Mouse (Mus musculus) lung, embryonic 16.5 days (tissue): ENCODE measurements at regions not wholly inside any gene's neighbourhood (a gene's known extent, or its start where the extent isn't known, plus 50 kb on each side); places are given as distances from the start of the nearest gene placed in this dataset.

Experiments used
- ATAC-seq: fragments of 200-750 bp; cut with Nextera tagmentation; 2 replicates; pipeline ENCODE4 v1.8.0; 2017; ENCODE audit warnings: low read depth, mild to moderate bottlenecking, moderate library complexity
- H3K27ac ChIP-seq: fragments of 300-500 bp; sonication (generic); 2 replicates; pipeline ENCODE4 v1.5.1; 2014; ENCODE audit warnings: mild to moderate bottlenecking, control low read depth, low read length
- H3K27me3 ChIP-seq: fragments of 300-500 bp; sonication (generic); 2 replicates; pipeline ENCODE4 v1.6.1; 2014; ENCODE audit warnings: low read depth, low read length, mixed read lengths; ENCODE audit not compliant: control insufficient read depth, insufficient read depth
- H3K36me3 ChIP-seq: fragments of 300-500 bp; sonication (generic); 2 replicates; pipeline ENCODE4 v1.6.1; 2014; ENCODE audit warnings: low read length; ENCODE audit not compliant: control insufficient read depth, insufficient read depth
- H3K4me1 ChIP-seq: fragments of 300-500 bp; sonication (generic); replicated peaks from 2 replicates; pipeline ENCODE4 v1.6.1; 2014; ENCODE audit warnings: low read length, mixed read lengths; ENCODE audit not compliant: control insufficient read depth, insufficient read depth
- H3K4me2 ChIP-seq: fragments of 300-500 bp; sonication (generic); 2 replicates; pipeline ENCODE4 v1.6.1; 2014; ENCODE audit warnings: low read depth, low read length, control low read depth
- H3K4me3 ChIP-seq: fragments of 300-500 bp; sonication (generic); 2 replicates; pipeline ENCODE4 v1.5.1; 2014; ENCODE audit warnings: mild to moderate bottlenecking, low read length, control low read depth
- H3K9ac ChIP-seq: fragments of 300-500 bp; sonication (generic); 2 replicates; pipeline ENCODE4 v1.6.1; 2014; ENCODE audit warnings: low read length, control low read depth
- H3K9me3 ChIP-seq: fragments of 300-500 bp; sonication (generic); 2 replicates; pipeline ENCODE4 v1.6.1; 2016; ENCODE audit warnings: low read length; ENCODE audit not compliant: control insufficient read depth
- WGBS: fragments of 180-500 bp; shearing (Covaris S2); extraction: QIAGEN DNeasy Blood & Tissue Kit; methylation state at CpG from one replicate; pipeline ENCODE4 v1.1.7; 2014; 5-methylcytosine and 5-hydroxymethylcytosine counted together

GRCm38 (mm10) chr8:28341236-28341635, 893.8 kb downstream of the Poteg start:
- H3K9me3 ChIP-seq = no peaks in the 10 kb centered on the region
- H3K27ac ChIP-seq = no peak overlapping the region
- 81% methylated on average over 11 of the region's 11 CpGs for WGBS
- no peaks in the 10 kb centered on the region for H3K4me1 ChIP-seq
- H3K4me3 ChIP-seq = no peak overlapping the region
- ATAC-seq = no peak
- H3K27me3 ChIP-seq = no peaks in the 10 kb centered on the region
- H3K36me3 ChIP-seq = no peaks in the 10 kb centered on the region
- H3K9ac ChIP-seq = no peak overlapping the region
- no peak overlapping the region for H3K4me2 ChIP-seq

- no peak overlapping the region for H3K27ac ChIP-seq
- H3K9me3 ChIP-seq = no peaks in the 10 kb centered on the region
- H3K9ac ChIP-seq = no peak overlapping the region
- no peaks in the 10 kb centered on the region for H3K4me1 ChIP-seq
- H3K36me3 ChIP-seq = no peaks in the 10 kb centered on the region
- H3K27me3 ChIP-seq = no peaks in the 10 kb centered on the region
- no peak overlapping the region for H3K4me3 ChIP-seq
- H3K4me2 ChIP-seq = no peak overlapping the region
- no peak for ATAC-seq
Measured at GRCm38 (mm10) chr8:28366470-28366869, 919.0 kb downstream of the Poteg start.

- 60% methylated on average over 3 of the region's 3 CpGs for WGBS
- no peaks in the 10 kb centered on the region for H3K4me1 ChIP-seq
- no peak overlapping the region for H3K4me2 ChIP-seq
- no peak overlapping the region for H3K4me3 ChIP-seq
- H3K27ac ChIP-seq = no peak overlapping the region
- H3K9ac ChIP-seq = no peak overlapping the region
- H3K36me3 ChIP-seq = no peaks in the 10 kb centered on the region
- no peaks in the 10 kb centered on the region for H3K9me3 ChIP-seq
- no peak for ATAC-seq
- no peaks in the 10 kb centered on the region for H3K27me3 ChIP-seq
Measured at GRCm38 (mm10) chr8:28367361-28367760, 919.9 kb downstream of the Poteg start.

GRCm38 (mm10) chr8:28371752-28372151, 924.3 kb downstream of the Poteg start:
- no peaks in the 10 kb centered on the region for H3K36me3 ChIP-seq
- H3K4me1 ChIP-seq = no peaks in the 10 kb centered on the region
- no peaks in the 10 kb centered on the region for H3K27me3 ChIP-seq
- no peak for ATAC-seq
- no peak overlapping the region for H3K4me2 ChIP-seq
- H3K4me3 ChIP-seq = no peak overlapping the region
- H3K27ac ChIP-seq = no peak overlapping the region
- H3K9ac ChIP-seq = no peak overlapping the region
- no peaks in the 10 kb centered on the region for H3K9me3 ChIP-seq
- WGBS = 71% methylated on average over 1 of the region's 1 CpGs

- Histone ChIP-seq H3K27ac (no peak overlapping the region), H3K9me3 (no peaks in the 10 kb centered on the region), H3K4me2 (no peak overlapping the region), H3K9ac (no peak overlapping the region), H3K27me3 (no peaks in the 10 kb centered on the region), H3K4me1 (no peaks in the 10 kb centered on the region), H3K4me3 (no peak overlapping the region), H3K36me3 (no peaks in the 10 kb centered on the region)
- ATAC-seq = no peak
- 33% methylated on average over 1 of the region's 1 CpGs for WGBS
Measured at GRCm38 (mm10) chr8:28400141-28400540, 952.7 kb downstream of the Poteg start.

- H3K36me3 ChIP-seq = no peaks in the 10 kb centered on the region
- H3K9ac ChIP-seq = no peak overlapping the region
- H3K4me3 ChIP-seq = no peak overlapping the region
- H3K27ac ChIP-seq = no peak overlapping the region
- H3K9me3 ChIP-seq = no peaks in the 10 kb centered on the region
- 69% methylated on average over 7 of the region's 7 CpGs for WGBS
- no peaks in the 10 kb centered on the region for H3K4me1 ChIP-seq
- ATAC-seq = no peak
- H3K27me3 ChIP-seq = no peaks in the 10 kb centered on the region
- H3K4me2 ChIP-seq = no peak overlapping the region
Measured at GRCm38 (mm10) chr8:28427544-28428135, 980.2 kb downstream of the Poteg start.

- ATAC-seq = no peak
- WGBS = 90% methylated on average over 2 of the region's 2 CpGs
- Histone ChIP-seq H3K27ac (no peak overlapping the region), H3K4me2 (no peak overlapping the region), H3K4me3 (no peak overlapping the region), H3K9me3 (no peaks in the 10 kb centered on the region), H3K27me3 (no peaks in the 10 kb centered on the region), H3K4me1 (no peaks in the 10 kb centered on the region), H3K9ac (no peak overlapping the region), H3K36me3 (no peaks in the 10 kb centered on the region)
Measured at GRCm38 (mm10) chr8:28473190-28473589, 1025.7 kb downstream of the Poteg start.

- no peaks in the 10 kb centered on the region for H3K27me3 ChIP-seq
- 70% methylated on average over 3 of the region's 3 CpGs for WGBS
Measured at GRCm38 (mm10) chr8:28487913-28488312, 1040.4 kb downstream of the Poteg start.

GRCm38 (mm10) chr8:28503488-28504319, 1056.2 kb downstream of the Poteg start:
- no peak overlapping the region for H3K4me2 ChIP-seq
- no peaks in the 10 kb centered on the region for H3K27me3 ChIP-seq
- no peak overlapping the region for H3K9ac ChIP-seq
- H3K4me1 ChIP-seq = no peaks in the 10 kb centered on the region
- H3K9me3 ChIP-seq = no peaks in the 10 kb centered on the region
- WGBS = 87% methylated on average over 5 of the region's 5 CpGs
- H3K4me3 ChIP-seq = no peak overlapping the region
- no peak for ATAC-seq
- no peaks in the 10 kb centered on the region for H3K36me3 ChIP-seq
- no peak overlapping the region for H3K27ac ChIP-seq

More at GRCm38 (mm10) chr8:28487913-28488312, 1040.4 kb downstream of the Poteg start:
- Histone ChIP-seq H3K4me2 (no peak overlapping the region), H3K4me1 (no peaks in the 10 kb centered on the region), H3K9me3 (no peaks in the 10 kb centered on the region; the same call in 1 of the 2 replicates), H3K4me3 (no peak overlapping the region), H3K9ac (no peak overlapping the region), H3K36me3 (no peaks in the 10 kb centered on the region), H3K27ac (no peak overlapping the region)
- ATAC-seq = no peak
